Mouse (Mus musculus) ZHBTc4 (cell line): ENCODE results near the gene Ttc38.

Experiments used
- DNase-seq: peaks from one replicate; pipeline ENCODE4 v3.0.0-alpha.2; 2011; ENCODE audit warnings: low read depth, low spot score

The Ttc38 gene

GRCm38 (mm10) chr15:85822011-85822359, 10.1 kb upstream of the Ttc38 start:
- peak; percentile 59 for DNase-seq

- DNase-seq: no peak
These were observed 5.4 kb upstream of the Ttc38 start for GRCm38 (mm10) chr15:85826676-85827075.

- no peak for DNase-seq
These were observed 4.0 kb upstream of the Ttc38 start for GRCm38 (mm10) chr15:85828071-85828470.

GRCm38 (mm10) chr15:85829470-85829869, 2.6 kb upstream of the Ttc38 start:
- no peak for DNase-seq

GRCm38 (mm10) chr15:85832599-85832998, 493 bp downstream of the Ttc38 start:
- no peak for DNase-seq

GRCm38 (mm10) chr15:85835335-85835734, 3.2 kb downstream of the Ttc38 start:
- DNase-seq: peak; percentile 39

GRCm38 (mm10) chr15:85836887-85837286, 4.8 kb downstream of the Ttc38 start:
- DNase-seq: no peak

- peak; percentile 80 for DNase-seq
These were observed 8.9 kb downstream of the Ttc38 start for GRCm38 (mm10) chr15:85840983-85841382.

GRCm38 (mm10) chr15:85841796-85842360, 9.8 kb downstream of the Ttc38 start:
- DNase-seq: no peak

GRCm38 (mm10) chr15:85845071-85845470, 13.0 kb downstream of the Ttc38 start:
- DNase-seq: no peak

- DNase-seq: peak; percentile 69
These were observed 19.7 kb downstream of the Ttc38 start for GRCm38 (mm10) chr15:85851656-85852392.

- no peak for DNase-seq
These were observed 26.9 kb downstream of the Ttc38 start for GRCm38 (mm10) chr15:85858980-85859489.

GRCm38 (mm10) chr15:85859490-85860031, 27.5 kb downstream of the Ttc38 start, which contains the start of gene Gtse1:
Gene Gtse1 (plus strand): TSS chr15:85859745.
- peak; percentile 98 for DNase-seq

GRCm38 (mm10) chr15:85865913-85866312, 33.8 kb downstream of the Ttc38 start:
- DNase-seq: peak; percentile 92

- DNase-seq: peak; percentile 87
These were observed 35.6 kb downstream of the Ttc38 start for GRCm38 (mm10) chr15:85867696-85868095.

GRCm38 (mm10) chr15:85877336-85877735, 45.2 kb downstream of the Ttc38 start:
- DNase-seq: no peak

GRCm38 (mm10) chr15:85878848-85879497, 46.9 kb downstream of the Ttc38 start, which contains the start of gene Trmu:
Gene Trmu (plus strand): TSS chr15:85879312.
- peak; percentile 92 for DNase-seq

- no peak for DNase-seq
These were observed 47.4 kb downstream of the Ttc38 start for GRCm38 (mm10) chr15:85879498-85879895.

- DNase-seq: no peak
These were observed 53.5 kb downstream of the Ttc38 start for GRCm38 (mm10) chr15:85885606-85886005.

GRCm38 (mm10) chr15:85889235-85889634, 57.1 kb downstream of the Ttc38 start:
- DNase-seq: no peak

- DNase-seq: no peak
These were observed 59.9 kb downstream of the Ttc38 start for GRCm38 (mm10) chr15:85891971-85892370.

- no peak for DNase-seq
These were observed 60.5 kb downstream of the Ttc38 start for GRCm38 (mm10) chr15:85892498-85893118.
